Mouse (Mus musculus) B cell, adult 2 months (primary cell): ENCODE data around the gene Acacb.

ENCODE experiments used
- DNase-seq, 2 experiments: peaks; one replicate each; pipeline ENCODE4 v3.0.0; 2022

Gene Acacb

DNA sequence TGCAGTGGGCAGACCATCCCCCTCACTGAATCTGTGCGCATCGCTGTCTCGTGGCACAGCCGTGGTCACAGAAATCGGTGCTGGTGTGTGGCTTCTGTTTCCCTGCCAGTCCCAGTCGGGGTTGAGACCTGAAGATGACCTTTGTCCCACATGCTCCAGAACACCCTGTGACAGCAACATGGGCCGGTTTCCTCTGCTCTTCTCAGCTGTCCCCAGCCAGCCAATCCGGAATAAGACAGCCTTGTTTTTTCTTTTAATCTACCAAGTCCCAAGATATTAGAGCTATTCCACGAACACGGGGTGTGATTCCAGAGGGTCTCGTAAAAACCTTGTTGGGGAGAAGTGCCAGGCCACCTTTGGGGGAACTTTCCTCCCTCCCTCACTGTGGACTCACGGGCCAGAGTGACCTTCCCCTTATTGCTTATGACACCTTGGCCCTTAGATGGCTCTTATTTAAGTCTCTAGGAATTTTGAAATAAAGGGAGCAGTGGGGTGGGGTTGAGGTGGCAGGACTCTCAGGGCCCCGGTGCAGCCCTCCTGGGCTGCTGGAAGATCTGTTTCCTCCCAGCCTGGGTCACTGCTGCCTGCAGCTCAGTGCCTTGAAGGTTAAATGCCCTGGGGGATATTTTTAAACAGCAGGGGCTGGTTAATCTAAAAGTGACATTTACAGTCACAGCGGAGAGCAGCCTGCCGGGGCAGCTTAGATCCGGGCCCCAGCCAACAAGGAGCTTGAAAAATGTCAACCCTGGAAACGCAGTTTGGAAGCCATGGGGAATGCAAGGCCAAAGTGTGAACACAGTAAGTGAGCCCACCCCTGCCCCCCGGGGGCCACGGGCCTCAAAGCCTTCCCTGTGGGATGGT, at the start of gene Acacb:
Gene Acacb, plus strand, starts transcription at position 508 of the 861 bp plus-strand sequence.
- DNase-seq = no peak

DNA sequence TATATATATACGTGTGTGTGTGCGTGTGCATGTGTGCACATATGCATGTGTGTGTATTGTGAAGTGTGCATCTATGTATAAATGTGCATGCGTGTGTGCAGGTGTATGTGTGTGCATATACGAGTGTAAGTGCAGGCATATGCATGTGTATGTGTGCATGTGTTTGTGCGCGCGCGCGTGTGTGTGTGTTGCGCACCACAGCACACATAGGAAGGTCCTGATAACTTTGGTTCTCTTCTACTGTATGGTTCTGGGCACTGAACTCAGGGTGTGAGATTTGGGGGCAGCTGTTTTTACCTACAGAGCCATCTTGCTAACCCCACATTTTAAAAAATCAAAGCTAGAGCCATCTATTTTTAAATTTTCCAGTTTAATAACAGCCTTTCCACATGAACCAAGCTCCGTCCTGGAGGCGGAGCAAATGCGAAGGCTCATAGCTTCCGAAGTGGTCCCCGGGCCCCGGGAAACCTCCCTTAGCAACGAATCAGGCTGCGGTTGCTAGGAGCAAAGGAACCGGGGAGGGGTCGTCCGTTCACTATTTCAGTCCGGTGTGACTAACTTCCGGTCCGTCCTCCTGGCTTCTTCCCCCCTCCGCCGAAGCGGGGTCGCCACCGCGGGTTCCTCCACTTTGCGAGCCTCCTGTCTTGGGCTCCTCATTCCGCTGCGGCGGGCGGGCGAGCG, 46.5 kb upstream of the Acacb start:
- peak; percentile 94 for DNase-seq

DNA sequence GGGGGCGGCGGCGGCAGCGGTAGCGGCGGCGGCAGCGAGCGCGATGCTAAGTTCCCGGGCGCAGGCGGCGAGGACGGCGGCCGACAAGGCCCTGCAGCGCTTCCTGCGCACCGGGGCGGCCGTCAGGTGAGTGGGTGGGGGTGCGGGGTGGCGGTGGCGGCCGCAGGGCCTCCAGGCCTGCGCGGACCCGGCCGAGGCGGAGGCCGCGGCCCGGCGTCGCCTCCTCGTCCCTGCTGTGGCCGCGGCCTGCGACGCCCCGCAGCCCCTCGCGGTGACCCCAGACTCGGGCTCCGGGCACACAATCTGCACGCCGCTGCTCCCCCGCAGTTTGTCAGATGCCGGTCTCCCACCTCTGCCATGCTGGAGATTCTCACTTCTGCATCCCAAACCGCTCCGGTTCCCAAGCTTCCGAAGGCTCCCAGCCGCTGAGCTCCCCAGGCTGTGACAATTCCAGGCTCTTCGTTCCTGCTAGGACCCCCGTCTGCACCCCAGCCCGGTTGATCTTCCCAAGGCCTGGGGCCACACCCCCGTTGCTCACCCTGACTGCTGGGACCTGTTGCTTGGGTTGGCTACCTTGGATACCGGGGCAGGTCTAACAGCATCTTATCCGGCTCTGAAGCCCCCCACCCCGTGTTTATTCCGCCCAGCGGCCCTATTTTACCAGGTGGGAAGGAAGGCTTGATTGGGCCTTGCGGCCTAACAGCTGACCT, 45.8 kb upstream of the Acacb start:
- DNase-seq = no peak

DNA sequence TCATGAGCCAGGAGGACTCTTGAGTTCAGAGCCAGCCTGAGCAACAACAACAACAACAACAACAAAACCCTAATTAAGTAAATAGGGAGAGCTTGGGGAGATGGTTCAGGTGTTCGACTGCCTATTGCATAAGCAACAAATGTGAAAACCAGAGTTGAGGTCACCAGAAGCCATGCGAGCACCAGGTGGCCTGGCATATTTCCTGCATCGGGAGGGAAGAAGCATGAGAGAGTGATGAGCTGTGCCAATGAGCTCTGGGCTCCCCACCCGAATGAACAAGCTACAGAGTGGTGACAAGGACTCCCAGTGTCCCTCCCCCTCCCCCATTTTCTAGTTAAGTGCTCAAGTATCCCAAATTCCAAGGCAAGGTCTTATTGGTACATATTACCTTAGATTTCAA, 44.5 kb upstream of the Acacb start:
- no peak for DNase-seq

DNA sequence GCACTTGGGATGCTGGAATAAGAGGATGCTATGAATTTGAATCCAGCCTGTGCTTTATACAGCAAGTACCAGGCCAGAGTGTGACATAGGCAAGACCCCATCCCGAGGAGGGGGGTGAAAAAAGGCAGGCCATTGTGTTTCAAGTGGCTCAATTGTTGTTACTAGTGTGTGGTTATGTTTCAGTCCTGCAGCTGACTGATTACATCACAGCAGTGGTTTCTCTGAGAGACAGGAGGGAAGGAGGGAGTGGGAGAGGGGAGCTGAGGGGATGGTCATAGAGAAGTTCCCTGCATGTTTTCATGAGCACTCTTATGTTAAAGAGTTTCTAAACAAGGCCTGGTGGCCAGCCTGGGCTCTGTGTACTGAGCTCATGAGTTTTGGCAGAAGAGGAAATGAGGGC, 43.5 kb upstream of the Acacb start:
- no peak for DNase-seq

DNA sequence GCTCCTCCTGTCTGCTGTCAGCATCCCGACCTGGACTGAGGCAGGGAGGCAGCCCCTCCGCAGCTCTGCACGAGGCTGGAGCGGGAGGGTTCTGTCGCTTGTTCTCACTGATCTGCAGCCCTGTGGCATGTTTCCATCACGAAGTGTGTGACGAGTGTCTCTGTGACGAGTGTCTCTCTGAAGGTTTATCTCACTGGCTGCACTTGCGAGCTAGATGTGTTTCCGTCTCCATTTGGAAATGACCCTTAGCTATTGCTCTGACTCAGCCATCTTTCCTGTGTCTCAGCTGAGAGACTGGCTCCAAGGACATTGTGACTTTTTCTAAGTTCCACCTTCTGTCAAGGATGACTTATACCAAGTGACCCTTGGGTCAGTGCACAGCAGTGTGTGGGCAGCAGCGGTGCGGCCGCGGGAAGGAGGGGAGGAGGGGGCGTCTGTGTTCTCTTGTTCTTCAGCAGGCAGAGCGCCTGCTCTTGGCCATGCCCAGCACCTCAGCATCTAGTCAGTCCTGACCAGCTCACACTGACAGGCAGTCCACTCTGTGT, 39.9 kb upstream of the Acacb start:
- no peak for DNase-seq

DNA sequence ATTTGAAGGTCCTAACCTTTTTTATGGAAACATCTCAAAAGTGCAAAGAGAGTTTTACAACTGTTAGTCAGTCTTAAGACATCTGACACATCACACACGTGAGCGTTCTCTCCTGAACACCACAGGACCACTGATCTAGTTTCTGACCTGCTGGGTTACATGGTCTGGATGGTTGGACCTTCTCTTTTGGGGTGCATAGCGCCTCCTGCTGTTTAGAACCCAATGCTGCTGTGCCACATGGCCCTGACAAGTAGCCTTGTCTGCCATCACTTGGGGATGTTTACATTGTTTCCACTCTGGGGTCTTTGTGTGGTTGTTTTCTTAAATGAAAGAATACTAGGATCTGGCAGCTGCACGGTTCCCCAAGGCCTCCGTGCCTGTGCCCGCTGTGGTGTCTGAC, 33.0 kb upstream of the Acacb start:
- no peak for DNase-seq

DNA sequence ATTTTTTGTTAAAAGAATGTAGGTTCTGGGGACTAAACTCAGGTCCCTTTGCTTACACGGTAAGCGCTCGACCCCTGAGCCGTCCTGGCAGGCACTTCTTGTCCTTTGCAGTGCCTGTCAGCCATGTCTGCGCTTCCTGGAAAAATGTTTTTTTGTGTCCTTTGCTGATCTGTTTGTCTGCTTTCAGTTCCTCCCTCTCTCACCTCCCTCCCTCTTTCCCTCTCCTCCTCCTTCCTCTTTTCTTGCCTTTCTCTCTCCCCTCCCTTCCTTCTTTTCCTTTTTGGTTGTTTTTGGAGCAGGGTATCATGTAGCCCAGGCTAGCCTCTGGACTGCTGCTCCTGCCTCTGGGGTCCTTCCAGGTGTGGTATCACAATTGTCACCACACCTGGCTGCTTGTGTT, 31.3 kb upstream of the Acacb start:
- no peak for DNase-seq

DNA sequence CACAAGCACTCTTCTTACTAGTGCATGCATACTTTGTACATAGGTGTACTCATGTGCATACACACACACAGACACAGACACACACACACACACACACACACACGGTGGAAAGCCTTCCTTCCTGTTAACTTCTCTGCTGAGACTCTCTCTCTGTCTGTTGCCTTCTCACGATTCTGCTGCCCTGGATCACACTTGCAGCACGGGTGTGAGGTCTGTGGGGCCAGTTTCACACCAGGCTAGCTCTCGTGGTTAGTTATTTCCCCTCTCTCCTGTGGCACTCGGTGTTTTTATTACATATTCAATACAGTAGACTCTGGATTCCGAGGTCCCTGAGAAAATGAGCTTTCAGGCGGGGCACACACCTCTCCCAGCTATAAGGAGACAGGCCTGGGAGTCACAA, 29.7 kb upstream of the Acacb start:
- DNase-seq = no peak

DNA sequence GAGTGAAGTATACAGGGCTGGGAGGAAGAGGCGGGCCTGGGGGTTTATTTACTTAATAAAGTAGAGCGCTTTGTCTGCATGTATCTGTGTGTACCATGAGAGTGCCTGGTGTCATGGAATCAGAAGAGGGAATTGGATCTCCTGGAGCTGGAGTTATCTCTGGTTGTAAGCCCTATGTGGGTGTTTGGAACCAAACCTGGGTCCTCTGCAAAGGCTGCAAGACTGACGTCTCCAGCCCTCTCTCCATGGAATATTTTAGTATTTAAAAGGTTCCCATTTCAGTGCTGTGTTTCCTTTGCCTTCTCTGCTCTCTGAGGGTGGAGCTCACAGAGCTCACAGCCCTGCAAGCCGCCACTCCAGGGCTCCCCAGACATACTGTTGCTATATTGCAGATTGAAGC, 26.5 kb upstream of the Acacb start:
- DNase-seq = no peak

DNA sequence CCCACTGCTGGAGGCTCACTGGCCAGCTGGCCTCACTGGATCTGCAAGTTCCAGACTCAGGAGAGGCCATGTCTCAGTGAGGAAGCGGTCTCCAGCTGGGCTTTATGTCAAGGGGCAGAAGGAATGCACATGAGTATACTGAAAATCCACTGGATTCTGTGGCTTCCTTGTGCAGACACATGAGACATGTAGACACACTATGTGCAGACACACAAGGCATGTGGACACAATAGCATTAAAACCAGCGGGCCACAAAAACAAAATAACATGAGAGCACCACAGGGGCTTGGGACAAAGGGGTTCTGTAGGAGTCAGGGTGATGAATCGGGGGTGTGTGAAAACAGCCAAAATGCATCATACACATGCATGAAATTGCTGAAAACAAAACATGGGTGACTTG, 20.3 kb upstream of the Acacb start:
- DNase-seq = no peak

DNA sequence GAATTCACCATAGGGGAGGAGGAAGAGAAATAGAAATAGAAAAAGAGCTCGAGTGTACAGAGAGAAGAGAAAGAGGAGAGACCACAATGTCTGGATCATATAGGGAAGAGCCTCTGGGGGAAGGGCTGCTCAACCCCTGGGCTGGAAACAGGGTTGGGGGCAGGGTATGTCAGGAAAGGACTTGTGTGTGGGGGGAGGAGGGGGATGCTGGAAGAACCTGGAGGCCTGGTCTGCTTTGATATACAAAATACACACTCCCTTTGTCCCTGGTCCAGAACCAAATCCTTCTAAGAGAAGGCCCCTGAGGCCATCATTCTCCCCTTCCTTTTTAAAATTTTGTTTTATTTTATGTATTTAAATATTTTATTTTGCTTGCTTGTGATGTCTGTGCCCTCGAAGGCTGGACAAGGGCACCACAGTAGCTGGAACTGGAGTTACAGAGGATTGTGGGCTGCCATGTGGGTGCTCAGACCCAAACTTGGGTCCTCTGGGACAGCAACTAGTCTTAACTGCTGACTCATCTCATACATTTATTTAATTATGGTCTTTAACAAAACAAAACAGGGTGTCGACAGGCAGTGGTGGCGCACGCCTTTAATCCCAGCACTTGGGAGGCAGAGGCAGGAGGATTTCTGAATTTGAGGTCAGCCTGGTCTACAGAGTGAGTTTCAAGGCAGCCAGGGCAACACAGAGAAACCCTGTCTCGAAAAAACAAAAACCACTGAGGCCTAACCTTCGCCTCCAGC, 19.7 kb upstream of the Acacb start:
- no peak for DNase-seq

DNA sequence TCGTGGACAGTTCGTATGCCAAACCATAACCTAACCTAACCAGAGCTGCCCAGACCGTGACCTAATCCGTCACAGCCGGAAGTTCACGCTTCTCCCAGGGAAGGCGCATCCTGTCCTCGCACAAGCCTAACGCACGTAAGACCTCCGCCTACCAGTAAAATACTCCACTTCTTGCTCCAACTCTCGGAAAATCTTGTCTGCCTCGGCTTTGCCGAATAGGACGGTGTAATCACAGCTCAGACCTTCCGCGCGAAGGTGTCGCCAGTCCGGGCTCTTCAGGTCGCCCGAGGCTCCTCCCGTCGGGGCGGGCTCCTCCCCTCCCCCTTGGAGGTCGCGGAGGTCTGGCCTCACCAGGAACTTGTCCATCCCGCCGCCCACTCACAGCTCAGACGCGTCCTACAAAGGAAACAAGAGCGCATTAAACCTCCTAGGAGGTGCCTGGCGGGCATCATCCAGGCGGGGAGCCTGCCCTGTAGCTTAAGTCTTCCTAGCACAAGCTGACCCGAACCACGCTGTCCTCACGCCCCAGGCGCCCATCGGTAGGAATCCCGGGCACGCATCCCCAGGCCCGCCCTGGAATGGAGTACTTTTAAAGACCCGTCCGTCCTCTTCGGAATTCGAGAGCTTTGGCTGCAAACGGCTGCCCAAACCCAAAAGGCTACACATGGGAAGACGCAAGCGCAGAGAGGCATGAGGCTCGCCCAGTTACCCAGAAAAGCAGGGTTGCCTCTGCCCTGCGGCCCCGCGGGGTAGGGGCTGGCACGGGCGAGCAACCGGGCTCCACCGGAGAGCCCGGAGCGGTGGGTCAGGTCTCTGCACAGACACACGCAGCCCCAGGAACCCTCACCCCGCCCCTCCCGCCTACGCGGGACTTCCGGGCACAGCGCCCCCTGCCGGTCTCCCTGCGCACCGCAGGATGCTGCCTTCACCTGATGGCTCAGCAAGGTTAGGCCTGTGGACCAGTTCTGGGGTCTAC, 18.7 kb upstream of the Acacb start, which contains the start of gene Alkbh2:
Gene Alkbh2, minus strand, starts transcription at position 845 of the 976 bp plus-strand sequence.
- peak; percentile 95 to 96 for DNase-seq

DNA sequence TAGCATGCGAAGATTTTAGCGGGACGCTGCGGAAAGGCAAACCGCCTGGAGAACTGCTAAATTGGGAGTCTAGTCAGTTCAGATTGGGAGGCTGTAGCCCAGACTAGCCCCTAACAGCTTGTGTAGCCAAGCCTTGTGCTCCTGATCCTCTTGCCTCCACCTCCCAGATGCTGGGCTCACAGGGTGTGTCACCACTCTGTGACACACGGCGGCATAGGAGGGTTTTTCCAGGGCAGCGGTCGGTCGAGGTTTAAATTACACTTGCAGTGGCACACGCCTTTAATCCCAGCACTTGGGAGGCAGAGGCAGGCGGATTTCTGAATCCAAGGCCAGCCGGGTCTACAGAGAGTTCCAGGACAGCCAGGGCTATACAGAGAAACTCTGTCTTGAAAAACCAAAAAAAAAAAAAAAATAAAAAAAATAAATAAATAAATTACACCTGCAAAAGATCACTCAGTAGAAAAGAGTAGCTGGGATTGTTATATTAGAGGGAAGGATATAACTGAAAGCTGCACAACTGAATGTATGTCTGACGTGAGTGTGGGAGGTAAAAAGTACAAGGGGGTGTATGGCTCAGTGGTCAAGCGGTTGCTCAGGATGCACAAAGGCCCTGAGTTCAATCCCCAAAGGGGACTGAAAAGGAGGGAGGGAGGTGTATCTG, 16.7 kb upstream of the Acacb start:
- peak in 1 of 2 experiments; percentile 6 for DNase-seq

DNA sequence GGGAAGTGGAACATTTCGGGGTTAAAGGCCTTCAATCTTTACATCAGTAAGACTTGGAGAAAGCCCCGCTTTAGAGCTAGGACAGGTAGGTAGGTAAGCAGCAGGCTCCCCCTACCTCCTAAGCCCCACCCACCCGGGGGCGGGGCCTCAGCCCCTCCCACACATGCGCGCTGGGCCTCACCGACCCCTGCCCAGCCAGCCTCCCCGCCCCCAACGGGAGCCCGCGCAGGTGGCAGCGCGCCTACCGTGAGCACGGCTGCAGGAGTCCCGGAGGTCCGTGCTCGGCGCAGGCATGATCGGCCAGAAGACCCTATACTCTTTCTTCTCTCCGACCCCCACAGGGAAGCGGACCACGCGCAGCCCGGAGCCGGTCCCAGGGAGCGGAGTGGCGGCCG, 16.1 kb upstream of the Acacb start, which contains the start of gene Ung:
Gene Ung, plus strand, starts transcription at position 176 of the 395 bp plus-strand sequence.
- DNase-seq = peak; percentile 84 to 85

DNA sequence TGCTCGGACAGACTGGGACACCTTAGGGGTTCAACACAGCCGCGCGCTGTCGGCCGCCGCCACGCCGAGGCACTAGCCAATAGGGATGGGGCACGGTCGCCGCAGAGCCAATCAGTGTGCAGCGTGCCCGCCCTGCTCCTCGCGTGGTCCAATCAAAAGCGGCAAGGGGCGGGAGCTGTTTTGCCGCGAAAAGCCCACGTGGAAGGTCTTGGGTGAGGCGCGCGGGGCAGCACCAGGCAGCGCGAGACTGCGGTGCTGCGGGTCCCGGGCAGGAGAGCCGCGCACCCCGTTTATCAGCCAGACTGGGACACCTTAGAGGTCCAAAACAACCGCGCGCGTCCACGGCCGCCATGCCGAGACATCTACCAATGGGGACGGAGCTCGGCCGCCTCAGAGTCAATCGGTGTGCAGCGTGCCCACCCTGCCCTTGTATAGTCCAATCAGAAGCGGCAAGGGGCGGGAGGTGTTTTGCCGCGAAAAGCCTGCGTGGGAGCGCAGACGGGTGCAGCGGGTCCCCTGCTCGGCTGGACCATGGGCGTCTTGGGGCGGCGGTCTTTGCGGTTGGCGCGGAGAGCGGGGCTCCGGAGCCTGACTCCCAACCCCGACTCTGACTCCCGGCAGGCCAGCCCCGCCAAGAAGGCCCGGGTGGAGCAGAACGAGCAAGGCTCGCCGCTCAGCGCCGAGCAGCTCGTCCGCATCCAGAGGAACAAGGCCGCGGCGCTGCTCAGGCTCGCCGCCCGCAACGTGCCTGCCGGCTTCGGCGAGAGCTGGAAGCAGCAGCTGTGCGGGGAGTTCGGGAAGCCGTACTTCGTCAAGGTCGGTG, 15.4 kb upstream of the Acacb start:
- peak; percentile 93 to 94 for DNase-seq

DNA sequence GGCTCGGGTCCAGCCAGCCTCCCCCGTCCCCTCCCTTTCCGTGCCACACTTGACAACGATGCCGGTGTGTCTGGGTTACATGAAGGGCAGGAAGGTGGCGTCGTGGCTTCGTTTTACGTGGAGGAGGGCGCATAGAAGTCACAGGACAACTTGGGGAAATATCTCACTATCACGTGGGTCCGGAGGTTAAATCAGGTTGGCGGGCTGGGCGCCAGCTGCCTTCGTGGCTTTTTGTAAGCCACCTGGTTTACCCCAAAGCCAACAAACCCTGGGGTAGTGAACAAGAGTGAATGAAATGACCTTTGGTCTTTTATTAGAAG, 14.9 kb upstream of the Acacb start:
- peak; percentile 74 to 78 for DNase-seq

DNA sequence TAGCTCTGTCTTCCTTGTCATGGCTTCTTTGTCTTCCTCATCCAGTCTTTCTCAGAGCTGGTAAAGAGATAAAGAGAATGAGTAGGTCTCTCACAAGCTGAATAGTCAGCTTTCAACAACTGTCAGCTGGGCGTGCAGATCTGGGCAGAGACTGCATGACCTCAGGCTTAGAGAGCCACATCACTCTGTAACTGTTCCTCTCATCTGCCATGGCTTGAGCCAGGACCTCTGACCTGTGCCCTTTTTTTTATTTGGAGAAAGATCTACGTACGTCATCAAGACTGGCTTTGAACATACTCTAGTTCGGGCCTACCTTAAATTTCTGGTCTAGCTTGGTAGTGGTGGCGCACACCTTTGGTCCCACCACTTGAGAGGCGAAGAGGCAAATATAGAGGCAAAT, 13.5 kb upstream of the Acacb start:
- DNase-seq = no peak

DNA sequence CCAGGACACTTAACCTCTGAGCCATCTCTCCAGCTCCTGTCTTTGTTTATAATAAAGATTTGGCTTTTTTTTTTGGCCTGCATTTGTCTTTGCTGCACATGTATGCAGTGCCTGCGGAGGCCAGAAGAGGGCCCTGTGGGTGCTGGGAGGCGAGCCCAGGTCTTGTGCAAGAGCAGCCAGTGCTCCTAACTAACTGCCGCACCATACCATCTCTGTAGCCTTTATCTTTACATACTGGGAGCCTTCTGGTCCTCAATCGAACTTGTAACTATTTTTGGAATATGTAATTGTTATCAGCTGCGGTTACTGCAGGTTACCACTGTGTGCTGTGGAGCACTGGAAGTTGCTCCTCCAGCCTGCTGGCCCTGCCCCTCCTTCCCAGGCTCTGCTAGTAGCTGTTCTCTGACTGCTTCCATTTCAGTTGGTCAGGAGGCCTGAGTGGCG, 12.2 kb upstream of the Acacb start:
- DNase-seq = peak; percentile 19 to 36

DNA sequence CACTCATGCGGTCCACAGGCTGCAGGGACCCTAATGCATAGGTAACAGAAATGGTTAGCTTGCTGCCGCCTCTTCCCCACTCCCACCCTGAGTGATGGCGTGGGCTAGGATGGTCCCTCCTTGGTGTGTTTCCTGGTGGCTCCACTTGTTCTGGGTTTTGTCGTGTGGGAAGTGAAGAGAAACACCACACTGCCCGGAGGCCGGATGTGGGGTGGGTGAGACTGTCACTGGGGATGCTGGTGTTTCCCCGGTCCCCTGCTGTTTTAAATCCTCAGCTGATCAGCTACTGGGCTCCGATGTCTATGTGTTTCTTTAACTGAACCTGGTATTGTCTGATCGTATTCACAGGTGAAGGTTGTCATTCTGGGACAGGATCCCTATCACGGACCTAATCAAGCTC, 10.8 kb upstream of the Acacb start:
- peak in 1 of 2 experiments; percentile 11 for DNase-seq
